Mouse (Mus musculus) embryonic facial prominence, embryonic 12.5 days (tissue): ENCODE measurements around the gene Mrgpre. TPM values are rescaled to one million over a fixed set of nuclear protein-coding genes. Genes with fewer than 3 reads are reported as not detected.

Experiments used
- ATAC-seq: fragments of 200-750 bp; cut with Nextera tagmentation; 2 replicates; pipeline ENCODE4 v1.8.0; 2017; ENCODE audit not compliant: insufficient number of reproducible peaks, insufficient read depth, low FRiP score, low TSS enrichment
- H3K27ac ChIP-seq: fragments of 300-500 bp; sonication (generic); 2 replicates; pipeline ENCODE4 v1.5.1; 2016; ENCODE audit warnings: mild to moderate bottlenecking
- H3K27me3 ChIP-seq: fragments of 300-500 bp; sonication (generic); 2 replicates; pipeline ENCODE4 v1.6.1; 2016; ENCODE audit warnings: mild to moderate bottlenecking, moderate library complexity
- H3K36me3 ChIP-seq: fragments of 300-500 bp; sonication (generic); 2 replicates; pipeline ENCODE4 v1.6.1; 2016; ENCODE audit warnings: mild to moderate bottlenecking
- H3K4me1 ChIP-seq: fragments of 300-500 bp; sonication (generic); 2 replicates; pipeline ENCODE4 v1.6.1; 2016
- H3K4me2 ChIP-seq: fragments of 300-500 bp; sonication (generic); replicated peaks from 2 replicates; pipeline ENCODE4 v1.6.1; 2016; ENCODE audit warnings: mild to moderate bottlenecking, moderate library complexity
- H3K4me3 ChIP-seq: fragments of 300-500 bp; sonication (generic); 2 replicates; pipeline ENCODE4 v1.5.1; 2016; ENCODE audit warnings: mild to moderate bottlenecking
- H3K9ac ChIP-seq: fragments of 300-500 bp; sonication (generic); 2 replicates; pipeline ENCODE4 v1.6.1; 2016; ENCODE audit warnings: mild to moderate bottlenecking, moderate library complexity
- H3K9me3 ChIP-seq: fragments of 300-500 bp; sonication (generic); 2 replicates; pipeline ENCODE4 v1.6.1; 2016; ENCODE audit warnings: mild to moderate bottlenecking, moderate library complexity
- WGBS: fragments of 180-500 bp; shearing (Covaris S2); methylation state at CpG from one replicate; pipeline ENCODE4 v1.1.7; 2016; 5-methylcytosine and 5-hydroxymethylcytosine counted together
- polyA plus RNA-seq: library from polyadenylated mRNA; unstranded; fragments of >200 nt; fragmentation: Nextera tagmentation; extraction: Ambion mirVana; gene quantifications from 2 replicates; pipeline ENCODE4 v1.2.1, GENCODE M21; 2016

Gene Mrgpre
- polyA plus RNA-seq, 1 experiment from 2014 or later: 1.5 TPM

DNA sequence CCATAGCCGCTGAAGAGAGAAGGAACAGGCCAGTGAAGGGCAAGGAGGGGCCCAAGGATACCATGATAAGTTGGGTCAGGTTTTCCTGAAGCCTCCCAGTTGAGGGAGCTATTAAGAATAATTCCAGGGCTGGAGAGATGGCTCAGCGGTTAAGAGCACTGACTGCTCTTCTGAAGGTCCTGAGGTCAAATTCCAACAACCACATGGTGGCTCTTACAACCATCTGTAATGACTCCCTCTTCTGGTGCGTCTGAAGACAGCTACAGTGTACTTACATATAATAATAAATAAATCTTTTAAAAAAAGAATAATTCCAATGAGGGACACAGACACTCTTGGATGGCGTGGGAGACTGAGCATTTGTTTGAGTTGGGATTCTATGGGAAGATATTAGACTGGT lies 34.9 kb upstream of the Mrgpre start:
- H3K36me3 ChIP-seq: peaks cover 37% of the 10 kb centered on the region
- no peak overlapping the region for H3K4me2 ChIP-seq
- WGBS: 63% methylated on average over 4 of the region's 4 CpGs
- H3K9ac ChIP-seq: no peak overlapping the region
- peaks cover 6% of the 10 kb centered on the region for H3K4me1 ChIP-seq
- H3K4me3 ChIP-seq: no peak overlapping the region
- ATAC-seq: no peak
- no peaks in the 10 kb centered on the region for H3K9me3 ChIP-seq
- H3K27ac ChIP-seq: no peak overlapping the region
- H3K27me3 ChIP-seq: no peaks in the 10 kb centered on the region

DNA sequence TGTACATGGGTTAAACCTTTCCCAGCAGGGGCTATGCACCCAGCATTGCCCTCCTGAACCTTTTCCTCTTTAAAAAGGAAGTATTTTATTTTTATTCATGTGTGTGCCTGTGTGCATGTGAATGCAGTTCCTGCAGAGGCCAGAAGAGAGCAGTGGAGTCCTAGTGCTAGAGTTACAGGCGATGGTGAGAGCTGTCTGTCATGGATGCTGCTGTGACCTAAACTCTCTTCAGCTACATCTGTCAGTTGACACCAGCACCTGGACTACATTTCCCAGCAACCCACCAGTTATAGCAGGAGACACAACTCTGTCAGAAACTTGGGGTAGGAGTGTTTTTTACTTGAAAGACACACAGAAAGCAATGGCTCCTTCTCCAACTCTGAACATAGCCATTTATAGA lies 24.6 kb upstream of the Mrgpre start:
- no peak overlapping the region for H3K27ac ChIP-seq
- no peaks in the 10 kb centered on the region for H3K4me1 ChIP-seq
- no peaks in the 10 kb centered on the region for H3K27me3 ChIP-seq
- H3K4me3 ChIP-seq: no peak overlapping the region
- ATAC-seq: no peak
- peaks cover 64% of the 10 kb centered on the region for H3K36me3 ChIP-seq
- no peak overlapping the region for H3K4me2 ChIP-seq
- WGBS: 32% methylated on average over 1 of the region's 1 CpGs
- no peaks in the 10 kb centered on the region for H3K9me3 ChIP-seq
- no peak overlapping the region for H3K9ac ChIP-seq

GRCm38 (mm10) chr7:143805199-143805624 lies 20.9 kb upstream of the Mrgpre start:
- WGBS: 82% methylated on average over 5 of the region's 5 CpGs
- peaks cover 54% of the 10 kb centered on the region for H3K36me3 ChIP-seq
- no peak for ATAC-seq

DNA sequence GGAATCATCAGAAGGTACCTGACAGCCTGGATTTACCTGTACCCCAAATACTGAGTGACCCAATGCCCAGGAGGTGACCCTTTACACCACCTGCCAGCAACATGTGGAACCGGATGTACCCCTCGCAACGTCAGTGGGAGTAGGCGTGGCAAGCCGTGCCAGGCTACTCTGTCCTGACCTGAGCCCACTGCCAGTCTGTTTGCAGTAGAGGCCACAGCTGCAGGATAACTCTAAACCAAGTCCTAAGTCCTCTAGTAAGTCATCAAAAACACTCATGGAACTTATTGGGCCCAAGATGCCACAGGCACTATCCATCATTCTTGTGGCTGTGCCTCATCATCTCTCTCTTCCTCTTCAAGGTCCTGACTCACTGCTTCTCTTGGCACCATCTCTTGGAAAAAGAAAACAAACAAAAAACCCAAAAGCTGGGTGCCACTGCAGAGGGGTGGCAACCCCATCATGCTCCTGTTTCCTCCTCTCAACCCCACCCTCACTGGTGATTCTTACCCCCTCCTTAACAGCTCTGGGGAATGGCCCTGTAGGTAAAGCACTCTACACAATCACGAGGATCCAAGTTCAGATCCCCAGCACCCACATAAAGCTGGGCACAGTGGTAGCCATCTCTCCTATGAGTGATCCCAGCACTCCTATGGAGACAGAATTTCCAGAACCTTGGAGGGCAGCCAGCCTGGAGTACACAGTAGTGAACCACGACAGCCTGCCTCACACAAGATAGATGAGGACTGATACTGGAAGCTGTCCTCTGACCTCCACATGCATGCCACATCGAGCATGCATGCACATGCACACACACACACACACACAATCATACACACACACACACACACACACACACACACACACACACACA lies 17.1 kb upstream of the Mrgpre start:
- H3K9me3 ChIP-seq: no peaks in the 10 kb centered on the region
- H3K27me3 ChIP-seq: no peaks in the 10 kb centered on the region
- no peak overlapping the region for H3K4me2 ChIP-seq
- ATAC-seq: no peak
- H3K4me1 ChIP-seq: no peaks in the 10 kb centered on the region
- no peak overlapping the region for H3K27ac ChIP-seq
- 87% methylated on average over 8 of the region's 8 CpGs for WGBS
- H3K9ac ChIP-seq: no peak overlapping the region
- H3K4me3 ChIP-seq: no peak overlapping the region
- H3K36me3 ChIP-seq: peaks cover 71% of the 10 kb centered on the region

More at GRCm38 (mm10) chr7:143805199-143805624, 20.9 kb upstream of the Mrgpre start:
- H3K27ac ChIP-seq: no peak overlapping the region
- H3K9ac ChIP-seq: no peak overlapping the region
- no peaks in the 10 kb centered on the region for H3K9me3 ChIP-seq
- H3K4me3 ChIP-seq: no peak overlapping the region
- H3K4me1 ChIP-seq: no peaks in the 10 kb centered on the region
- no peaks in the 10 kb centered on the region for H3K27me3 ChIP-seq
- H3K4me2 ChIP-seq: no peak overlapping the region

DNA sequence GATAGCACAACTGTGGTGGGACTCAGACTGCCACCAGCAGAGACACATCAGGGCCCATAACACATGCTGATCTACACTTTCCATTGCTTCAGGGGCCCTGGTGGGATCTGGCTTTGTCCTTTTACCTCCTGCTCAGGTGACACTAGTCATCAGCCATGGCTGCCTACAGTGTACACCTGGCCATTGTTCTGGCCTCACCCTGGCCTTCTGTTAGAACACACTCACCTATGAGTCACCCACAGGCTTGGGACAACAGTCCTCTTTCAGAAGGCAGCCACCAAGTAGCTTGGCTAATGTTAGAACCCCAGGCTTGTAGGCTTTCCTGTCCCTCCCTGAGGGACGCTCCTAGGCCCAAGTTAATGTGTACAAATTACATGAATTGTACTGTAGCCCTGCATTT lies 16.5 kb upstream of the Mrgpre start:
- Histone ChIP-seq H3K27ac (no peak overlapping the region), H3K4me2 (no peak overlapping the region), H3K27me3 (no peaks in the 10 kb centered on the region), H3K4me1 (no peaks in the 10 kb centered on the region), H3K36me3 (peaks cover 73% of the 10 kb centered on the region), H3K9me3 (no peaks in the 10 kb centered on the region), H3K4me3 (no peak overlapping the region), H3K9ac (no peak overlapping the region)
- 80% methylated on average over 1 of the region's 1 CpGs for WGBS
- no peak for ATAC-seq

GRCm38 (mm10) chr7:143798783-143799182 lies 14.5 kb upstream of the Mrgpre start:
- Histone ChIP-seq H3K4me1 (no peaks in the 10 kb centered on the region), H3K4me3 (no peak overlapping the region), H3K9me3 (no peaks in the 10 kb centered on the region), H3K4me2 (no peak overlapping the region), H3K36me3 (peaks cover 67% of the 10 kb centered on the region), H3K9ac (no peak overlapping the region), H3K27ac (no peak overlapping the region), H3K27me3 (no peaks in the 10 kb centered on the region)
- 85% methylated on average over 4 of the region's 4 CpGs for WGBS
- ATAC-seq: no peak

DNA sequence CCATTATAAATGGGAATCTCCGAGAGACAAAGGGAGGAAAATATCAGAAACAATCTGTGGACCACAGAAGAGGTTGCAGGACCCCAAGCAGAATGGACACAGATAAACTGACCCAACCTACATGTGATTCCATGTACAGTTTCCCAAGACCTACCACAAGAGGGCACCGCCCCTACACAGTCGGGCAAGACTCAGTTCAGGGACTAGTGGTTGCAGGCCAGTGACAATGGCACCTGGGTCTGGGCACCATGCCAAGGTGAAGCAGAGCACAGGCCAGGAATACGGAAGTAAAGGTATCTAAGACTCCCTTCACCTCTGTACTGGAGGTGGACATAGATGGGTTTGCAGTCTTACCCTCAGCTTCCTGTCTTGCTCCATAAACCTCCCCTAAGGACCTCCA lies 8.8 kb upstream of the Mrgpre start:
- no peak overlapping the region for H3K9ac ChIP-seq
- H3K4me3 ChIP-seq: no peak overlapping the region
- H3K27me3 ChIP-seq: no peaks in the 10 kb centered on the region
- no peaks in the 10 kb centered on the region for H3K4me1 ChIP-seq
- peak; percentile 35; the same call in 1 of the 2 replicates for ATAC-seq
- no peaks in the 10 kb centered on the region for H3K9me3 ChIP-seq
- peaks cover 31% of the 10 kb centered on the region for H3K36me3 ChIP-seq
- 61% methylated on average over 4 of the region's 4 CpGs for WGBS
- H3K4me2 ChIP-seq: no peak overlapping the region
- H3K27ac ChIP-seq: no peak overlapping the region

DNA sequence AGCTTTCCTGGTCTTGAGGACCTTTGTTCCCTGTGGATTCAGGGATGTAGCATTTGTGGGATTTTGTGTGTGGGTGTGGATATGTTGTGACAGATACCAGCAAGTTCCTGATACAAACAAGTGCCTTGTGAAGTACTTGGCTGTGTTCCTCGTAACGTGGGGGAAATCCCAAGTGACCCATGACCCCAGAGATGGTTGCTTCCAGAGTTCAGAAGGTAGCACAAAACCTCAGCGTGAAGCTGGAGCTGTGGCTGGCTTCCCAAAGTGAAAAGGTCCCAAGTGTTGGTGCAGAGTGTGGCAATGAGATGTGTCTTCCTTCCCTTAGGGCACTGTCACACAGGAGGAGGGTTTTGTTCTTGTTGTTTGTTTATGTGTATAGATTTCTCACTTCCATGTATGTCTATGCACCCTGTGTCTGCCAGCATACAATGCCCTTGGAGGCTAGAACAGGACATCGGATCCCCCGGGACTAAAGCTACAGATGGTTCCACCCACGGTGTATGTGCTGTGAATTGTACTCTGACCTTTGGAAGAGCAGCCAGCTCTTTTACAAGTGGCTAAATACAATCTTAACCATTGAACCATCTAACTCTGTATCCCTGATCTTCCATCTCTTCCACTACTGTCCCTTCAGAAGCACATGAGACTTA lies 8.2 kb upstream of the Mrgpre start:
- no peak for ATAC-seq
- 78% methylated on average over 6 of the region's 6 CpGs for WGBS
- no peak overlapping the region for H3K4me3 ChIP-seq
- no peaks in the 10 kb centered on the region for H3K27me3 ChIP-seq
- H3K9ac ChIP-seq: no peak overlapping the region
- H3K9me3 ChIP-seq: no peaks in the 10 kb centered on the region
- peaks cover 25% of the 10 kb centered on the region for H3K36me3 ChIP-seq
- H3K27ac ChIP-seq: no peak overlapping the region
- H3K4me2 ChIP-seq: no peak overlapping the region
- H3K4me1 ChIP-seq: no peaks in the 10 kb centered on the region

- WGBS: 17% methylated on average over 6 of the region's 6 CpGs
- peak overlapping the region; percentile 69 for H3K27ac ChIP-seq
- peak overlapping the region; percentile 41 for H3K9ac ChIP-seq
- H3K4me2 ChIP-seq: peak overlapping the region; percentile 63
- peak overlapping the region; percentile 36 for H3K4me3 ChIP-seq
- peaks cover 27% of the 10 kb centered on the region for H3K4me1 ChIP-seq
- no peaks in the 10 kb centered on the region for H3K36me3 ChIP-seq
- no peaks in the 10 kb centered on the region for H3K27me3 ChIP-seq
- no peaks in the 10 kb centered on the region for H3K9me3 ChIP-seq
- peak; percentile 50; the same call in 1 of the 2 replicates for ATAC-seq
Measured at GRCm38 (mm10) chr7:143783378-143783995, 813 bp downstream of the Mrgpre start.

DNA sequence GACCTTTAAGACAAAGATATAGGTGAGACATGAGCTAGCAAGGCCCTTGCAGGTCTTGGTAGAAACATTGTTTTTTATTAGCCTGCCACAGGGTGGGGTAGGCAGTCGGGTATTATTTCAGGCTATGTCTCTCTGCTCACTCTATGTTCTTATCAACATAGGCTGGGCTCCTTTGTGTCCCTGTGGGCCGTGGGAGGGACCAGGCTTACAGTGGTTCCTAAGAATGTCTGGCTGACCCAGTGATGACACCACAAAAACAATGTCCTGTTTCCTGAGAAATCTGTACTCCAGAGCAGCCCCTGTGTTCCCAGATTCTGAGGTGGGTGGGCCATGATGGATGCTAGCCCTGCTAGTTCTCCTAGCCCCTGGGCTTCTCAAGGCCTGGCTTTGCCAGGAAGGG lies 6.9 kb downstream of the Mrgpre start:
- WGBS: 50% methylated on average over 2 of the region's 2 CpGs
- no peak for ATAC-seq
- Histone ChIP-seq H3K9me3 (no peaks in the 10 kb centered on the region), H3K36me3 (no peaks in the 10 kb centered on the region), H3K4me2 (no peak overlapping the region), H3K9ac (no peak overlapping the region), H3K4me3 (no peak overlapping the region), H3K27ac (no peak overlapping the region), H3K4me1 (no peaks in the 10 kb centered on the region), H3K27me3 (no peaks in the 10 kb centered on the region)

DNA sequence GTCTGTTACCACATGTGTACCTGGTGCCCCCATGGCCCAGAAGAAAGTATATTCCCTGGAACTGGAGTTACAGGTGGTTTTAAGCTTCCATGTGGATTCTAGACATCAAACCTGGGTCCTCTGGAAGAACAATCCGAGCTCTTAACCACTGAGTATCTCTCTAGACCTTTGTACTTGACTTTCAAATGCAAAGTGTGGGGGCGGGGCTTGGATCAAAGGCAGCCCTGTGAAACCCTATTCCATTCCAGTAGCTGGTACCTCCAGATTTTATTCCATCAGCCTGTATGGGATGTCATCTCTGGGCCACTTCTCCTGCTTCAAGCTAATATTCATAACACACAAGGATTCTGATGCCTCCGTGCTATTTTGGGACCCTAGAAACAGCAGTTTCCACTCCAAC lies 8.2 kb downstream of the Mrgpre start:
- Histone ChIP-seq H3K9ac (no peak overlapping the region), H3K9me3 (no peaks in the 10 kb centered on the region), H3K4me1 (no peaks in the 10 kb centered on the region), H3K27ac (no peak overlapping the region), H3K36me3 (no peaks in the 10 kb centered on the region), H3K27me3 (no peaks in the 10 kb centered on the region), H3K4me2 (no peak overlapping the region), H3K4me3 (no peak overlapping the region)
- 36% methylated on average over 3 of the region's 3 CpGs for WGBS
- no peak for ATAC-seq

GRCm38 (mm10) chr7:143769461-143769860 lies 14.8 kb downstream of the Mrgpre start:
- H3K9ac ChIP-seq: no peak overlapping the region
- ATAC-seq: no peak
- H3K9me3 ChIP-seq: no peaks in the 10 kb centered on the region
- no peaks in the 10 kb centered on the region for H3K36me3 ChIP-seq
- no peak overlapping the region for H3K4me3 ChIP-seq
- no peak overlapping the region for H3K27ac ChIP-seq
- H3K4me2 ChIP-seq: no peak overlapping the region
- WGBS: 44% methylated on average over 1 of the region's 1 CpGs
- H3K27me3 ChIP-seq: peaks cover 21% of the 10 kb centered on the region; the same call in 1 of the 2 replicates
- no peaks in the 10 kb centered on the region for H3K4me1 ChIP-seq
